Mouse (Mus musculus) ovary, adult 2 months (tissue): ENCODE results near the gene Coro2a. TPM values are rescaled to one million over a fixed set of nuclear protein-coding genes. Genes with fewer than 3 reads are reported as not detected.

Experiments used
- polyA plus RNA-seq: library from polyadenylated mRNA; depleted of rRNA; stranded (reverse); fragments of >200 nt; gene quantifications from 2 replicates; pipeline ENCODE4 v1.2.3, GENCODE M21; 2012; rRNA removed

The Coro2a gene
- 25.2 and 26.8 TPM in 2 replicates for polyA plus RNA-seq

DNA sequence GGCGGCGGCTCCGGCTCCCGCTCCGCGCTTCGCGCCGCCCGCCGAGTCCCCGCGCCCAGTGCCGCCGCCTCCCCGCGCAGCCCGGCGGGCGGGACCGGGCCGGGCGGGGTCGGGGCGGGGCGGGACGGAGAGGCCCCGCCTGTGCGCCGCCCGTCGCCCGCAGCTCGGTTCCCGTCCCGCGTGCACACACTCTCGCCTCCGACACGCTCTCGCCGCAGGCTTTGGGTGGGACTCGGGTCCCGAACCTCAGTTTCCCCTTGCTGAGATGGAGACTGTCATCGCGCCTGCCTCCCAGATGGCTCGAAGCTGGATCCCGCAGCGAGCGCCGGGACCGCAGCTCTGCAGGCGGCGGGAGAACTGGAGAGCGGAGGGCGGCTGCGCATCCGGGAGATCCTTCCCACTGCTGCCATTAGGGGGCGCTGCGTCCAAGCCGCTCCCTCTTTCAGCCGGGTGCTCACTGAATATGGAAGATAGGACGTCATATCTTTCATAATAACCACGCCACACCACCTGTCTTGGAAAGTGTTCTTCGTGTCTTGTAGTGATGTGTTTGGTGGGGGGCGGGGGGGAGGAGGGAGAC lies at the start of gene Coro2a:
Gene Coro2a, minus strand, starts transcription at position 359 of the 580 bp plus-strand sequence.

DNA sequence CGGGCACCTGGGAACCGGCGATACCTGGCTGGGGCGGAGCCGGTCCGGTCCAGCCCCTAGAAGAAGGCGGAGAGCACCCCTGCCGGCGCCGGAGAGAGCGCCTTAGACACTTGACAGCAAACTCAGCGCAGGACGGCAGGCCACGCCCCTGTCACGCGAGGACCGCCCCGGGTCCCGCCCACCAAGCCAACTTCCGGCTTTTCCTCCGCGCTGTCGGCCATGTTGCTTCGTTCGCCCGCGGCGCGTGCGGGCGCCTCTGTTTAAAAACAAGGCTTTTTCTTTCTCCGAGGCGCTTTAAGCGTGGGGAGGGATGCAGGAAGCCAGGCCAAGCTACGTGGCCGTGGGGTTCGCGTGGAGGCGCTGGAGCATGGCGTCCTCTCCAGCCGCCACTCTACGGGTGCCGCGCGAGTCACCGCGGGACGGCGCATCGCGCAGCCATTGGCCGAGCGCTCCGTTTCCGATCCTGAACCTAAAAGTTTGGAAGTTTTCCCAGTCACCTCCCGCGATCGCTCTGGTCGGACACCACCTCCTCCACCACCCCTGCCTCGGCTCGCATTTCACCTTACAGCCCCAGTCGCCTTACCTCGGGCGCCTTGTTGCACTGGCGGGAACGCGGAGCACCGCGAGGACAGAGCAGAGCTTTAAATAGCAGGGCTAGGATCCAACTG lies 48.2 kb upstream of the Coro2a start, which contains the start of gene Tbc1d2:
Gene Tbc1d2, minus strand, starts transcription at position 124 of the 668 bp plus-strand sequence.

DNA sequence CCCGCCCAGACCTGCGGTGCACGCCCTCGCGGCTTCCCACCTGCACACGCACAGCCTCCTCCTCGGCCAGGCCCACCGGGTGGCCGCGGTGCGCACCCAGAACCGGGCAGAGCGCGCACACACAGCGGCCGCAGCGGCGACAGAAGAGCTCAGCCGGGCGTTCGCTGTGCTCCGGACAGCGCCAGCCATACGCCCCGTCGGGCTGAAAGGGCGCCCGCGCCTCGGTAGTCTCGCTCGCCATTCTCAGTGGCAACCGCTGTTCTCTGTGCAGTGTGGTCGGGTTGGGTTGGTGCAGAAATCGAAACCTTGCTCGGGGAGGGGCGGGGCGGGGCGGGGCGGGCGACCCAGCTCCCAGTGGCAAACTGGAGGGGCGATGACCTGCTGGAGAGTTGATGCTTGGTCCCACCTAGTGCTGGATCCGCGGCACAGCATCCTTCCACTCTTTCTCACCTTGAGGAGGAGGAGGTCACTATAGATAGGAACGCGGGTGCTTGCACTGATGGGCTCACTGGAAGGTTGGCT lies 66.1 kb downstream of the Coro2a start, which contains the start of gene Trim14:
Gene Trim14, minus strand, starts transcription at position 302 of the 522 bp plus-strand sequence.

DNA sequence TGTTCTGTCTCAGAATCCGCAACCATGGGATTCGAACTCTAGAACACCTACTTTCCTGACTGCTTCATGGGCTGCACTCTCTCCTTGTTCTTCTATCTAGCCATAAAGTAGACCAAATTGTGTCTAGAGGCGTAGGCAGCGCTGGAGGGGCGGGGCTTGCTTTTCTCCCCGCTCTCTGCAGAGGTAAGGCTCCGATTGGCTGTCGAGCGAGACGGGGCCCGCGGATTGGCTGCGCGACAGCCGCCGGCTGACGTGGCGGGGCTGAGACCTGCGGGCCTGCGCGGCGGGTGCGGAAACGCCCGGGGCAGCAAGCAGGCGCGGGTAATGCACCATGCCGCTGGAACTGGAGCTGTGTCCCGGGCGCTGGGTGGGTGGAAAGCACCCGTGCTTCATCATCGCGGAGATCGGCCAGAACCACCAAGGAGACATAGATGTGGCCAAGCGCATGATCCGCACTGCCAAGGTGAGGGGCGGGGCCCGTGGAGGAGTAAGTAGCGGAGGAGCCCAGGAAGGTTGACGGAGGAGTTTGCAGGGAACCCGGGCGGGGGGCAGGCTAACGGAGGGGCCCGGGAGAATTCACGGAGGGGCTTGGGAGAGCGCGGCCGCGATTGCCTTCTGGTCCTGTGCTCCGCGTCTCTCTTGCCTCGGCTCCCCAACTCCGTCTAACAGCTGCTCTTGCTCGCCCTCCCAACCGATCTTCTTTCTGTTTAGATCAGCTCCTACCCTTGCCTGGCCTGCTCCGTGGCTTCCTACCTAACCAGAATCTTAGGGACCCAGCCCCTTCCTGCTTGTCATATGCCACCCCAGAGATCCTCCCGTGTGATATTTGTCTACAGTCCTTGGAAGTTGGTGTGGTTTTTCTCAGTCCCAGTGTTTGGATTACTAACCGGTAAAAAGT lies 112.7 kb downstream of the Coro2a start, which contains the start of gene Nans:
Gene Nans, plus strand, starts transcription at position 221 of the 898 bp plus-strand sequence.

Other genes with a start within 250 kb of the Coro2a start
- 10.3 and 10.4 TPM in 2 replicates for gene Trmo, start 212.8 kb downstream of the Coro2a start, polyA plus RNA-seq
- gene Hemgn, start 188.7 kb downstream of the Coro2a start, polyA plus RNA-seq, result not detected in 2 replicates
- gene Anp32b, start 151.3 kb downstream of the Coro2a start, polyA plus RNA-seq, result 25.1 and 46.8 TPM in 2 replicates
- gene Nans, start 113.0 kb downstream of the Coro2a start, polyA plus RNA-seq, result 31.8 and 32.4 TPM in 2 replicates
- gene Trim14, start 66.1 kb downstream of the Coro2a start, polyA plus RNA-seq, result 22.4 and 29.9 TPM in 2 replicates
- gene Tbc1d2, start 48.0 kb upstream of the Coro2a start, polyA plus RNA-seq, result 5.1 and 6.7 TPM in 2 replicates